Mouse (Mus musculus) C2C12 (cell line): ENCODE measurements at regions not wholly inside any gene's neighbourhood (a gene's known extent, or its start where the extent isn't known, plus 50 kb on each side); places are given as distances from the start of the nearest gene placed in this dataset.

Experiments
- CTCF ChIP-seq: IDR thresholded peaks from one replicate; pipeline ENCODE4 v1.5.1; 2011; ENCODE audit not compliant: control insufficient read depth, insufficient read depth, insufficient read length
- MYOD1 ChIP-seq: IDR thresholded peaks from one replicate; pipeline ENCODE4 v1.6.1; 2011; ENCODE audit warnings: low read depth; ENCODE audit not compliant: control insufficient read depth, insufficient read length
- USF1 ChIP-seq: IDR thresholded peaks from one replicate; pipeline ENCODE4 v1.6.1; 2011; ENCODE audit warnings: low read depth, mild to moderate bottlenecking, control low read depth, moderate library complexity

DNA sequence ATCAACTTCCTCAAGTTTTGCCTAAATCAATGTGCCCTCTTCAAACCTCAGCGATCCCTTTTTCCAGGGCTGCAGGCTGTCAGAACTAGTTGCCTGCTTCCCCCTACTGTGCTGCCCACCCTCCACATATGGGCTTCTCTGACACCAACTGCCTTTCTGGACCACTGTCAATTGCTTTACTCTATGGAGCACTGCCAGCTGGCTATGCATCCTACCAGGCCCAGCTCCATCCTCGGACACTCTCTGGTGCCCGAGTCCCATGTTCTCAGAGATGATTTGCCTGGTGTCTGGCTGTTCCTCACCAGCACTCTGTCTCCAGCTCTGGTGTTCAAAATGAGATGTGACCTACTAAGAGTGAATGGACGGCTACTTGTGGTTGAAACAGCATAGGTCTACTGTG, 54.4 kb upstream of the E2f3 start:
- TF ChIP-seq CTCF = no peak
- no peak for TF ChIP-seq USF1
- no peak for TF ChIP-seq MYOD1
